Mouse (Mus musculus): Measurements from ENCODE around the gene Bmp4. TPM values are rescaled to one million over a fixed set of nuclear protein-coding genes. Genes with fewer than 3 reads are reported as not detected.
A peak's percentile ranks its signal among the peaks of the same experiment; 100 is the strongest.

Bmp4 gene
- polyA plus RNA-seq, 1 experiment from 2014 or later: 40.1 TPM

GRCm38 (mm10) chr14:46384946-46385691 lies 5.3 kb downstream of the Bmp4 start:
- H3K4me1 ChIP-seq: peaks cover 49% of the 10 kb centered on the region
- H3K4me2 ChIP-seq (replicated peaks): peak overlapping the region; percentile 75
- no peak for ATAC-seq (ENCODE audit: insufficient number of reproducible peaks, low FRiP score, low TSS enrichment, low read depth)
- peak overlapping the region; percentile 41 for H3K9ac ChIP-seq
- H3K4me3 ChIP-seq (replicated peaks): peak overlapping the region; percentile 63
- H3K9me3 ChIP-seq (replicated peaks): no peaks in the 10 kb centered on the region
- 6% methylated on average over 14 of the region's 14 CpGs for WGBS
- peaks cover 8% of the 10 kb centered on the region; the same call in 1 of the 2 replicates for H3K36me3 ChIP-seq
- H3K27me3 ChIP-seq: peaks cover 15% of the 10 kb centered on the region
- peak overlapping the region; percentile 76 for H3K27ac ChIP-seq (replicated peaks)

GRCm38 (mm10) chr14:46381457-46381856 lies 9.0 kb downstream of the Bmp4 start:
- 30% methylated on average over 6 of the region's 6 CpGs for WGBS
- peak overlapping the region; percentile 65 for H3K27ac ChIP-seq (replicated peaks)
- H3K9ac ChIP-seq: no peak overlapping the region

GRCm38 (mm10) chr14:46380286-46380721 lies 10.2 kb downstream of the Bmp4 start:
- Histone ChIP-seq H3K36me3 (peaks cover 8% of the 10 kb centered on the region; the same call in 1 of the 2 replicates), H3K9me3 (replicated peaks) (no peaks in the 10 kb centered on the region), H3K4me1 (peaks cover 31% of the 10 kb centered on the region), H3K27ac (replicated peaks) (peak overlapping the region; percentile 65), H3K4me3 (replicated peaks) (peak overlapping the region; percentile 30), H3K27me3 (no peaks in the 10 kb centered on the region), H3K4me2 (replicated peaks) (peak overlapping the region; percentile 69), H3K9ac (no peak overlapping the region)
- 7% methylated on average over 31 of the region's 31 CpGs for WGBS
- 0 out of 2 replicates have a peak, but pooled peaks have one; percentile 56 for ATAC-seq (ENCODE audit: insufficient number of reproducible peaks, low FRiP score, low TSS enrichment, low read depth)

More at GRCm38 (mm10) chr14:46381457-46381856, 9.0 kb downstream of the Bmp4 start:
- Histone ChIP-seq H3K4me1 (peaks cover 37% of the 10 kb centered on the region), H3K4me3 (replicated peaks) (no peak overlapping the region), H3K9me3 (replicated peaks) (no peaks in the 10 kb centered on the region), H3K27me3 (no peaks in the 10 kb centered on the region), H3K4me2 (replicated peaks) (no peak overlapping the region; the same call in 1 of the 2 replicates), H3K36me3 (peaks cover 8% of the 10 kb centered on the region; the same call in 1 of the 2 replicates)
- ATAC-seq (ENCODE audit: insufficient number of reproducible peaks, low FRiP score, low TSS enrichment, low read depth): 0 out of 2 replicates have a peak, but pooled peaks have one; percentile 27

- H3K27me3 ChIP-seq: no peaks in the 10 kb centered on the region
- peaks cover 6% of the 10 kb centered on the region; the same call in 1 of the 2 replicates for H3K36me3 ChIP-seq
- no peaks in the 10 kb centered on the region for H3K9me3 ChIP-seq (replicated peaks)
- H3K9ac ChIP-seq: no peak within 1 kb of the TSS
- peak within 1 kb of the TSS; percentile 69 for H3K4me2 ChIP-seq (replicated peaks)
- peak within 1 kb of the TSS; percentile 65 for H3K27ac ChIP-seq (replicated peaks)
- H3K4me3 ChIP-seq (replicated peaks): peak within 1 kb of the TSS; percentile 30
- peaks cover 30% of the 10 kb centered on the region for H3K4me1 ChIP-seq
- WGBS: 80% methylated on average over 12 of the region's 12 CpGs
- ATAC-seq (ENCODE audit: insufficient number of reproducible peaks, low FRiP score, low TSS enrichment, low read depth): no peak
These were observed 11.2 kb downstream of the Bmp4 start, which contains the start of gene Gm15217 for GRCm38 (mm10) chr14:46379285-46379684. Gene Gm15217 (plus strand): TSS chr14:46379414.

GRCm38 (mm10) chr14:46375796-46376195 lies 14.7 kb downstream of the Bmp4 start:
- ATAC-seq (ENCODE audit: insufficient number of reproducible peaks, low FRiP score, low TSS enrichment, low read depth): no peak
- H3K36me3 ChIP-seq: no peaks in the 10 kb centered on the region
- WGBS: 85% methylated on average over 5 of the region's 5 CpGs
- no peaks in the 10 kb centered on the region for H3K9me3 ChIP-seq (replicated peaks)
- H3K9ac ChIP-seq: no peak overlapping the region
- no peak overlapping the region for H3K27ac ChIP-seq (replicated peaks)
- H3K4me1 ChIP-seq: peaks cover 10% of the 10 kb centered on the region
- no peak overlapping the region for H3K4me2 ChIP-seq (replicated peaks)
- H3K27me3 ChIP-seq: no peaks in the 10 kb centered on the region
- H3K4me3 ChIP-seq (replicated peaks): no peak overlapping the region

GRCm38 (mm10) chr14:46372452-46372851 lies 18.0 kb downstream of the Bmp4 start:
- Histone ChIP-seq H3K9ac (no peak overlapping the region), H3K9me3 (replicated peaks) (no peaks in the 10 kb centered on the region)
- 33% methylated on average over 9 of the region's 9 CpGs for WGBS

GRCm38 (mm10) chr14:46363209-46363608 lies 27.3 kb downstream of the Bmp4 start:
- Histone ChIP-seq H3K9me3 (replicated peaks) (no peaks in the 10 kb centered on the region), H3K4me1 (0 out of 2 replicates have a peak, but pooled peaks cover 6% of the 10 kb centered on the region), H3K4me2 (replicated peaks) (no peak overlapping the region), H3K36me3 (no peaks in the 10 kb centered on the region), H3K9ac (no peak overlapping the region), H3K27ac (replicated peaks) (no peak overlapping the region), H3K4me3 (replicated peaks) (no peak overlapping the region), H3K27me3 (no peaks in the 10 kb centered on the region)
- ATAC-seq (ENCODE audit: insufficient number of reproducible peaks, low FRiP score, low TSS enrichment, low read depth): no peak
- 31% methylated on average over 10 of the region's 10 CpGs for WGBS

More at GRCm38 (mm10) chr14:46372452-46372851, 18.0 kb downstream of the Bmp4 start:
- Histone ChIP-seq H3K4me3 (replicated peaks) (no peak overlapping the region), H3K27me3 (no peaks in the 10 kb centered on the region), H3K36me3 (no peaks in the 10 kb centered on the region), H3K4me1 (no peaks in the 10 kb centered on the region), H3K27ac (replicated peaks) (no peak overlapping the region), H3K4me2 (replicated peaks) (no peak overlapping the region)
- no peak for ATAC-seq (ENCODE audit: insufficient number of reproducible peaks, low FRiP score, low TSS enrichment, low read depth)

GRCm38 (mm10) chr14:46357696-46358095 lies 32.8 kb downstream of the Bmp4 start:
- no peak overlapping the region for H3K9ac ChIP-seq
- H3K4me3 ChIP-seq (replicated peaks): no peak overlapping the region
- H3K27ac ChIP-seq (replicated peaks): no peak overlapping the region
- 60% methylated on average over 8 of the region's 8 CpGs for WGBS
- no peak overlapping the region for H3K4me2 ChIP-seq (replicated peaks)
- H3K27me3 ChIP-seq: no peaks in the 10 kb centered on the region
- no peaks in the 10 kb centered on the region for H3K4me1 ChIP-seq
- H3K9me3 ChIP-seq (replicated peaks): no peaks in the 10 kb centered on the region
- ATAC-seq (ENCODE audit: insufficient number of reproducible peaks, low FRiP score, low TSS enrichment, low read depth): no peak
- no peaks in the 10 kb centered on the region for H3K36me3 ChIP-seq

GRCm38 (mm10) chr14:46357286-46357685 lies 33.2 kb downstream of the Bmp4 start:
- H3K4me2 ChIP-seq (replicated peaks): no peak overlapping the region
- H3K9me3 ChIP-seq (replicated peaks): no peaks in the 10 kb centered on the region
- no peaks in the 10 kb centered on the region for H3K4me1 ChIP-seq
- no peak overlapping the region for H3K4me3 ChIP-seq (replicated peaks)
- no peak overlapping the region for H3K27ac ChIP-seq (replicated peaks)
- no peaks in the 10 kb centered on the region for H3K27me3 ChIP-seq
- no peaks in the 10 kb centered on the region for H3K36me3 ChIP-seq
- no peak for ATAC-seq (ENCODE audit: insufficient number of reproducible peaks, low FRiP score, low TSS enrichment, low read depth)
- 69% methylated on average over 7 of the region's 7 CpGs for WGBS
- no peak overlapping the region for H3K9ac ChIP-seq

- Histone ChIP-seq H3K36me3 (no peaks in the 10 kb centered on the region), H3K27me3 (no peaks in the 10 kb centered on the region), H3K4me3 (replicated peaks) (no peak overlapping the region), H3K9ac (no peak overlapping the region), H3K9me3 (replicated peaks) (peaks cover 7% of the 10 kb centered on the region; the same call in 1 of the 2 replicates), H3K27ac (replicated peaks) (no peak overlapping the region), H3K4me2 (replicated peaks) (no peak overlapping the region), H3K4me1 (no peaks in the 10 kb centered on the region)
- ATAC-seq (ENCODE audit: insufficient number of reproducible peaks, low FRiP score, low TSS enrichment, low read depth): no peak
These were observed 45.7 kb downstream of the Bmp4 start for GRCm38 (mm10) chr14:46344750-46345149.

GRCm38 (mm10) chr14:46338801-46339200 lies 51.7 kb downstream of the Bmp4 start:
- 75% methylated on average over 11 of the region's 11 CpGs for WGBS
- H3K4me2 ChIP-seq (replicated peaks): no peak overlapping the region
- H3K27ac ChIP-seq (replicated peaks): no peak overlapping the region
- H3K9ac ChIP-seq: no peak overlapping the region
- H3K9me3 ChIP-seq (replicated peaks): no peaks in the 10 kb centered on the region
- no peaks in the 10 kb centered on the region for H3K36me3 ChIP-seq
- no peak overlapping the region for H3K4me3 ChIP-seq (replicated peaks)
- H3K4me1 ChIP-seq: no peaks in the 10 kb centered on the region
- ATAC-seq (ENCODE audit: insufficient number of reproducible peaks, low FRiP score, low TSS enrichment, low read depth): no peak
- no peaks in the 10 kb centered on the region for H3K27me3 ChIP-seq
